Mouse (Mus musculus): ENCODE data around the gene Pcx. TPM values are rescaled to one million over a fixed set of nuclear protein-coding genes. Genes with fewer than 3 reads are reported as not detected.

Gene Pcx
- polyA plus RNA-seq, 1 experiment from 2014 or later: 27.5 TPM

DNA sequence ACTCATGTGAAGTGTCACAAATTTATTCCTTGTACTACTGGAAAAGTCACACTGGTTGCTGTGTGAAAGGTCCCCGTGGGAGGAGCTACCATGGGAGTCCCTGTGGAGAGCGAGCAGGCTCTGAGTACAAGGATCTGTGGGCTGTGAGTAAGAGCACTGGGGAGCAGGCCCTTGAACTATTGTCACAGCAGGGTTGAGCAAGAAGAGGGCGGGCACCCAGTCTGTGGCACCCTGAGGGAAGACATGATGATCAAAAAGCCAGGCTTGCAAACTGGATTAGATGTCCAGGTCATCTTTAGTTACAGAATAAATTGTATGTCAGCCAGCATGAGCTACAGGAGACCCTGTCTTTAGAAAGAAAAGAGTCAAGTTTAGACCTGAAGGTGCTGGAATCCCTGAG is 26.3 kb downstream of the Pcx start:
- Histone ChIP-seq H3K9ac (no peak overlapping the region), H3K36me3 (replicated peaks; ENCODE audit: control insufficient read depth, insufficient read depth) (no peaks in the 10 kb centered on the region), H3K27me3 (ENCODE audit: control insufficient read depth, insufficient read depth, low read length) (no peaks in the 10 kb centered on the region), H3K4me3 (replicated peaks; ENCODE audit: low read length) (no peak overlapping the region), H3K4me2 (replicated peaks) (no peak overlapping the region), H3K27ac (no peak overlapping the region), H3K9me3 (ENCODE audit: control insufficient read depth, low read length) (no peaks in the 10 kb centered on the region; the same call in 1 of the 2 replicates), H3K4me1 (replicated peaks; ENCODE audit: control insufficient read depth, insufficient read depth, low read length) (no peaks in the 10 kb centered on the region)
- ATAC-seq (ENCODE audit: low FRiP score): no peak
- DNase-seq (ENCODE audit: low spot score): no peak
- 60% methylated on average over 3 of the region's 3 CpGs for WGBS

GRCm38 (mm10) chr19:4540263-4540662 is 30.0 kb downstream of the Pcx start:
- no peak for ATAC-seq (ENCODE audit: low FRiP score)
- DNase-seq (ENCODE audit: low spot score): no peak
- no peaks in the 10 kb centered on the region for H3K36me3 ChIP-seq (replicated peaks; ENCODE audit: control insufficient read depth, insufficient read depth)
- no peak overlapping the region for H3K9ac ChIP-seq
- H3K27me3 ChIP-seq (ENCODE audit: control insufficient read depth, insufficient read depth, low read length): no peaks in the 10 kb centered on the region
- H3K4me2 ChIP-seq (replicated peaks): no peak overlapping the region
- H3K4me3 ChIP-seq (replicated peaks; ENCODE audit: low read length): no peak overlapping the region
- H3K4me1 ChIP-seq (replicated peaks; ENCODE audit: control insufficient read depth, insufficient read depth, low read length): no peaks in the 10 kb centered on the region
- H3K27ac ChIP-seq: no peak overlapping the region
- H3K9me3 ChIP-seq (ENCODE audit: control insufficient read depth, low read length): no peaks in the 10 kb centered on the region; the same call in 1 of the 2 replicates
- 87% methylated on average over 6 of the region's 6 CpGs for WGBS

GRCm38 (mm10) chr19:4540992-4541391 is 30.7 kb downstream of the Pcx start:
- Histone ChIP-seq H3K4me3 (replicated peaks; ENCODE audit: low read length) (no peak overlapping the region), H3K27ac (no peak overlapping the region), H3K4me2 (replicated peaks) (no peak overlapping the region), H3K4me1 (replicated peaks; ENCODE audit: control insufficient read depth, insufficient read depth, low read length) (no peaks in the 10 kb centered on the region), H3K27me3 (ENCODE audit: control insufficient read depth, insufficient read depth, low read length) (no peaks in the 10 kb centered on the region), H3K9me3 (ENCODE audit: control insufficient read depth, low read length) (no peaks in the 10 kb centered on the region; the same call in 1 of the 2 replicates), H3K36me3 (replicated peaks; ENCODE audit: control insufficient read depth, insufficient read depth) (no peaks in the 10 kb centered on the region), H3K9ac (no peak overlapping the region)
- WGBS: 89% methylated on average over 3 of the region's 3 CpGs
- no peak for ATAC-seq (ENCODE audit: low FRiP score)
- DNase-seq (ENCODE audit: low spot score): no peak

DNA sequence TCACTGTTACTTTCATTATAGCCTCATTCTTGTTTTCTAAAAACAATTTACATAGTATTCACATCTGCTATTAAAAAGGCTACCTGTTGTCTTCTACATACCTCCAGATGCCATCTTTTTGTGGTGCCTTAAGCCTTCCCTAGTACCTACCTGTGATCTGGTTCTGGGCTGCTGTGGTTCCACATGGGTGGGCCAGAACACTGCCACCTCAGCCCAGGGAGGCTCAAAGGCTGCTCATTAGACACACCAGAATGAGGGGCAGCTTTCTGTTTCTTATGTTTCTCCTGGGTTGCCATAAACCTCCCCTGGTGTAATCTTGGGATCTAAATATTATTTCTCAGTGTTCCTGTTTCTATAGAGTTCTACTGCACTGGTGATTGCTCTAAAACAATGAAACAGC is 31.8 kb downstream of the Pcx start:
- Histone ChIP-seq H3K4me3 (replicated peaks; ENCODE audit: low read length) (no peak overlapping the region), H3K9me3 (ENCODE audit: control insufficient read depth, low read length) (no peaks in the 10 kb centered on the region; the same call in 1 of the 2 replicates), H3K36me3 (replicated peaks; ENCODE audit: control insufficient read depth, insufficient read depth) (no peaks in the 10 kb centered on the region), H3K9ac (no peak overlapping the region), H3K27me3 (ENCODE audit: control insufficient read depth, insufficient read depth, low read length) (no peaks in the 10 kb centered on the region), H3K4me2 (replicated peaks) (no peak overlapping the region), H3K27ac (no peak overlapping the region), H3K4me1 (replicated peaks; ENCODE audit: control insufficient read depth, insufficient read depth, low read length) (no peaks in the 10 kb centered on the region)
- ATAC-seq (ENCODE audit: low FRiP score) (no peak), DNase-seq (ENCODE audit: low spot score) (no peak)

DNA sequence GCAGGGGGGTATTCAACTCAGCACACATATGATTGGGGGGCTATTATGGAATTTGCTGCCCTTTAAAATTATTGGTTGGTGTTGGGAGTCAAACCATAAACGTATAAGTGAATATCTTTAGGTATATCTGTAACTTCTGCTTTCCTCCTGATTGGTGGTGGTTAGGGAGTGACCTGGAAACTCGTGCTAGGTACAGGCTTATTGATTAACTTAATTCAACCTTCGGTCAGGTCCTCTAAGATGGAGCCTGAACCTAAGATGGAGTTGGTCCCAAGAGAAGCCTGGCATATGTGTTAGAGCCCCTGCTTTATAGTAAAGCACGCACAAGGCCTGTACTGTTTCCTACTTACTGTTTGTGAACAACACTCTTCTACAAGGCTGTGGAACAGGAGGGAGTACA is 34.8 kb downstream of the Pcx start:
- Histone ChIP-seq H3K9ac (no peak overlapping the region), H3K27me3 (ENCODE audit: control insufficient read depth, insufficient read depth, low read length) (no peaks in the 10 kb centered on the region), H3K36me3 (replicated peaks; ENCODE audit: control insufficient read depth, insufficient read depth) (no peaks in the 10 kb centered on the region), H3K27ac (no peak overlapping the region), H3K4me1 (replicated peaks; ENCODE audit: control insufficient read depth, insufficient read depth, low read length) (no peaks in the 10 kb centered on the region), H3K4me3 (replicated peaks; ENCODE audit: low read length) (no peak overlapping the region), H3K4me2 (replicated peaks) (no peak overlapping the region), H3K9me3 (ENCODE audit: control insufficient read depth, low read length) (no peaks in the 10 kb centered on the region; the same call in 1 of the 2 replicates)
- DNase-seq (ENCODE audit: low spot score) (no peak), ATAC-seq (ENCODE audit: low FRiP score) (no peak)
- 87% methylated on average over 4 of the region's 4 CpGs for WGBS

- DNase-seq (ENCODE audit: low spot score) (no peak), ATAC-seq (ENCODE audit: low FRiP score) (no peak)
- 94% methylated on average over 6 of the region's 6 CpGs for WGBS
- Histone ChIP-seq H3K4me1 (replicated peaks; ENCODE audit: control insufficient read depth, insufficient read depth, low read length) (no peaks in the 10 kb centered on the region), H3K27me3 (ENCODE audit: control insufficient read depth, insufficient read depth, low read length) (no peaks in the 10 kb centered on the region), H3K9me3 (ENCODE audit: control insufficient read depth, low read length) (no peaks in the 10 kb centered on the region), H3K27ac (no peak overlapping the region), H3K9ac (no peak overlapping the region), H3K4me2 (replicated peaks) (no peak overlapping the region), H3K36me3 (replicated peaks; ENCODE audit: control insufficient read depth, insufficient read depth) (no peaks in the 10 kb centered on the region), H3K4me3 (replicated peaks; ENCODE audit: low read length) (no peak overlapping the region)
These were observed 35.6 kb downstream of the Pcx start for GRCm38 (mm10) chr19:4545841-4546240.

DNA sequence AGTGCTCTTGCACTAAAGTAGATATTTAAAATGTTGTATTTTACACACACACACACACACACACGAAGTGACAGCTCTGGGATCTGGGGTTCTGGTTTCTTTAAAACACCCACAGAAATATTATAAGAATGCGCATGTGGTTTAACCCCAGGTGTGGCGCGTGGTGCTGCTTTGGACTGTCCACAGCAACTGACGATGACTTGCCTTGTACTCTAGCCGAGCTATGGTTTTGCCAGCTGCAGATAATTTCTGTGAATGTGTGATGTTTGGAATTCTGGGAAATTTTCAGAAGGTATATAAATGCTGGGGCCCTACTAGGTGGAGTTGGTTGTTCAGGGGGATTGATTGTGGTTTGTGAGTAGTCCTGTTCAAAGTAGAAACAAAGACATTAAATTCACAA is 37.5 kb downstream of the Pcx start:
- H3K9me3 ChIP-seq (ENCODE audit: control insufficient read depth, low read length): no peaks in the 10 kb centered on the region
- no peak overlapping the region for H3K4me3 ChIP-seq (replicated peaks; ENCODE audit: low read length)
- H3K9ac ChIP-seq: no peak overlapping the region
- no peaks in the 10 kb centered on the region for H3K36me3 ChIP-seq (replicated peaks; ENCODE audit: control insufficient read depth, insufficient read depth)
- no peak overlapping the region for H3K27ac ChIP-seq
- no peaks in the 10 kb centered on the region for H3K27me3 ChIP-seq (ENCODE audit: control insufficient read depth, insufficient read depth, low read length)
- 87% methylated on average over 6 of the region's 6 CpGs for WGBS
- no peak for DNase-seq (ENCODE audit: low spot score)
- no peak for ATAC-seq (ENCODE audit: low FRiP score)
- no peaks in the 10 kb centered on the region for H3K4me1 ChIP-seq (replicated peaks; ENCODE audit: control insufficient read depth, insufficient read depth, low read length)
- no peak overlapping the region for H3K4me2 ChIP-seq (replicated peaks)

DNA sequence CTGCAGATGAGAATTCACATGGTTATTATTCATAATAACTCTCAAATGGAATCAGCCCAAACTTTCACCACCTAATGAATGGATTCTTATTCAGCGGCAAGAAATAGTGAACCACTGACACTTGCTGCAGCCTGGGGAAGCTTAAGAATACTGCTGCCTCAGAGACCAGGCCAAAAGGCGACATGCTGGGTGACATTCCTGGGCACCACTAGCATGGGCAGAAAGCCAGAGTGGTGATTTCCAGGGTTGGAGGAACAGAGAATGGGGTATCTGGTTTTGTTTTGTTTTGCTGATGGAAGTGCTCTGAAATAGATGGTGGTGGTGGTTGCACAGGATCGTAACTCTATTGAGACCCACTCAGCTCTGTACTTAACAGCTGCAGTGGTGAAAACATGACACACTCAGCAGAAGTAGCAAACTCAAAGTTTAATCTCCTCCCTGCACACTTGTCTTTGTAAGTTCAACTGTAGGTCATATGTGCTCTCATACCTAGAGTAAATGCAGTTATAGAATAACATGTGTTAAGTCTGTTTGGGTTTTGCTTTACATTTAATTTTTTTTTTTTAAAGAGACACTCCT is 38.1 kb downstream of the Pcx start:
- WGBS: 65% methylated on average over 3 of the region's 3 CpGs
- H3K4me3 ChIP-seq (replicated peaks; ENCODE audit: low read length): no peak overlapping the region
- no peak overlapping the region for H3K27ac ChIP-seq
- H3K9me3 ChIP-seq (ENCODE audit: control insufficient read depth, low read length): no peaks in the 10 kb centered on the region
- no peak overlapping the region for H3K9ac ChIP-seq
- H3K36me3 ChIP-seq (replicated peaks; ENCODE audit: control insufficient read depth, insufficient read depth): no peaks in the 10 kb centered on the region
- ATAC-seq (ENCODE audit: low FRiP score) (no peak), DNase-seq (ENCODE audit: low spot score) (no peak)
- no peak overlapping the region for H3K4me2 ChIP-seq (replicated peaks)
- no peaks in the 10 kb centered on the region for H3K27me3 ChIP-seq (ENCODE audit: control insufficient read depth, insufficient read depth, low read length)
- H3K4me1 ChIP-seq (replicated peaks; ENCODE audit: control insufficient read depth, insufficient read depth, low read length): no peaks in the 10 kb centered on the region

- H3K36me3 ChIP-seq (replicated peaks; ENCODE audit: control insufficient read depth, insufficient read depth): no peaks in the 10 kb centered on the region
- no peaks in the 10 kb centered on the region for H3K9me3 ChIP-seq (ENCODE audit: control insufficient read depth, low read length)
- H3K4me3 ChIP-seq (replicated peaks; ENCODE audit: low read length): no peak overlapping the region
- H3K4me1 ChIP-seq (replicated peaks; ENCODE audit: control insufficient read depth, insufficient read depth, low read length): peaks cover 7% of the 10 kb centered on the region
- DNase-seq (ENCODE audit: low spot score) (no peak), ATAC-seq (ENCODE audit: low FRiP score) (no peak)
- H3K27ac ChIP-seq: no peak overlapping the region
- no peak overlapping the region for H3K9ac ChIP-seq
- no peak overlapping the region for H3K4me2 ChIP-seq (replicated peaks)
- no peaks in the 10 kb centered on the region for H3K27me3 ChIP-seq (ENCODE audit: control insufficient read depth, insufficient read depth, low read length)
These were observed 44.0 kb downstream of the Pcx start for GRCm38 (mm10) chr19:4554248-4554647.

- no peak overlapping the region for H3K4me2 ChIP-seq (replicated peaks)
- no peak overlapping the region for H3K27ac ChIP-seq
- 64% methylated on average over 7 of the region's 7 CpGs for WGBS
- peaks cover 8% of the 10 kb centered on the region for H3K4me1 ChIP-seq (replicated peaks; ENCODE audit: control insufficient read depth, insufficient read depth, low read length)
- H3K9ac ChIP-seq: no peak overlapping the region
- H3K27me3 ChIP-seq (ENCODE audit: control insufficient read depth, insufficient read depth, low read length): no peaks in the 10 kb centered on the region
- H3K4me3 ChIP-seq (replicated peaks; ENCODE audit: low read length): no peak overlapping the region
- no peaks in the 10 kb centered on the region for H3K36me3 ChIP-seq (replicated peaks; ENCODE audit: control insufficient read depth, insufficient read depth)
- ATAC-seq (ENCODE audit: low FRiP score): no peak
- no peak for DNase-seq (ENCODE audit: low spot score)
- no peaks in the 10 kb centered on the region for H3K9me3 ChIP-seq (ENCODE audit: control insufficient read depth, low read length)
These were observed 44.8 kb downstream of the Pcx start for GRCm38 (mm10) chr19:4555086-4555485.

Measured in hindbrain, embryonic 14.5 days (tissue).